Comparison of ENCODE assay signal across 20 mouse cellular contexts in genomic region chr3:28680851-28681250, GRCm38 (mm10). TPM values are rescaled to one million over a fixed set of nuclear protein-coding genes. Genes with fewer than 3 reads are reported as not detected.
"Had no signal": no experiment of that assay in that cellular context is flagged by ENCODE, and none has a peak within 500 bp of the region (broad histone marks: within the 10 kb centered on the region; RNA-seq: fewer than 3 reads in every experiment).

No protein-coding gene starts in this region.

- ATAC-seq: lung, postnatal 0 days had no signal

- H3K27me3 ChIP-seq: kidney, embryonic 15.5 days; limb, embryonic 12.5 days; neural tube, embryonic 15.5 days had no signal

- H3K9me3 ChIP-seq: kidney, embryonic 15.5 days; limb, embryonic 12.5 days; midbrain, embryonic 10.5 days; neural tube, embryonic 15.5 days had no signal

- H3K4me2 ChIP-seq: kidney, embryonic 15.5 days; limb, embryonic 12.5 days; neural tube, embryonic 15.5 days had no signal

- H3K9ac ChIP-seq: kidney, embryonic 15.5 days; limb, embryonic 12.5 days; liver, embryonic 14.5 days; neural tube, embryonic 15.5 days had no signal

- H3K27ac ChIP-seq: kidney, embryonic 15.5 days; left cerebral cortex, adult 2 months; limb, embryonic 12.5 days; liver, embryonic 14.5 days; midbrain, embryonic 10.5 days; neural tube, embryonic 15.5 days had no signal

- H3K4me3 ChIP-seq: kidney, embryonic 15.5 days; left cerebral cortex, adult 2 months; limb, embryonic 12.5 days; midbrain, embryonic 10.5 days; myocyte; neural tube, embryonic 15.5 days had no signal

- H3K4me1 ChIP-seq: limb, embryonic 12.5 days; neural tube, embryonic 15.5 days had no signal

- H3K36me3 ChIP-seq: kidney, embryonic 15.5 days; limb, embryonic 12.5 days; midbrain, embryonic 10.5 days; neural tube, embryonic 15.5 days had no signal

- DNase-seq: kidney, adult 2 months; kidney, postnatal 14 days; lung, adult 2 months; lung, postnatal 4 days; right cerebral cortex, adult 18-20 months; right cerebral cortex, postnatal 4 days; spleen, adult 18-20 months; thymus, postnatal 36 days had no signal

RNA-seq across cellular contexts. Expression of gene Slc2a2, which starts 16.9 kb away (rescaled TPM):
- total RNA-seq: layer of hippocampus, postnatal 14 days; left cerebral cortex, adult 2 months; left cerebral cortex, postnatal 14 days; megakaryocyte, adult 5-6 weeks had no signal
- polyA plus RNA-seq: limb, embryonic 12.5 days; midbrain, embryonic 10.5 days; myocyte; neural tube, embryonic 11.5 days had no signal
